Mouse (Mus musculus) intestine, postnatal 0 days (tissue): Measurements from ENCODE around the gene Mrps18b. TPM values are rescaled to one million over a fixed set of nuclear protein-coding genes. Genes with fewer than 3 reads are reported as not detected.
A peak's percentile ranks its signal among the peaks of the same experiment; 100 is the strongest.

Source experiments
- ATAC-seq: fragments of 200-750 bp; cut with Nextera tagmentation; 2 replicates; pipeline ENCODE4 v1.8.0; 2017; ENCODE audit warnings: mild to moderate bottlenecking, moderate TSS enrichment, moderate library complexity
- H3K27ac ChIP-seq: fragments of 300-500 bp; sonication (generic); 2 replicates; pipeline ENCODE4 v1.5.1; 2014; ENCODE audit warnings: mild to moderate bottlenecking, low read depth, low read length, moderate library complexity
- H3K27me3 ChIP-seq: fragments of 300-500 bp; sonication (generic); replicated peaks from 2 replicates; pipeline ENCODE4 v1.6.1; 2014; ENCODE audit warnings: low read length, mixed read lengths; ENCODE audit not compliant: control insufficient read depth, insufficient read depth
- H3K36me3 ChIP-seq: fragments of 300-500 bp; sonication (generic); 2 replicates; pipeline ENCODE4 v1.6.1; 2014; ENCODE audit warnings: mild to moderate bottlenecking, moderate library complexity; ENCODE audit not compliant: control insufficient read depth, insufficient read depth
- H3K4me1 ChIP-seq: fragments of 300-500 bp; sonication (generic); replicated peaks from 2 replicates; pipeline ENCODE4 v1.6.1; 2014; ENCODE audit warnings: antibody characterized with exemption, low read length, mixed read lengths; ENCODE audit not compliant: control insufficient read depth, insufficient read depth
- H3K4me2 ChIP-seq: fragments of 300-500 bp; sonication (generic); replicated peaks from 2 replicates; pipeline ENCODE4 v1.6.1; 2014; ENCODE audit warnings: low read depth, mild to moderate bottlenecking, moderate library complexity
- H3K4me3 ChIP-seq: fragments of 300-500 bp; sonication (generic); 2 replicates; pipeline ENCODE4 v1.5.1; 2014; ENCODE audit warnings: low read depth, low read length
- H3K9ac ChIP-seq: fragments of 300-500 bp; sonication (generic); 2 replicates; pipeline ENCODE4 v1.6.1; 2014; ENCODE audit warnings: mild to moderate bottlenecking, low read depth, low read length
- H3K9me3 ChIP-seq: fragments of 300-500 bp; sonication (generic); 2 replicates; pipeline ENCODE4 v1.6.1; 2016; ENCODE audit warnings: mixed run types; ENCODE audit not compliant: control insufficient read depth
- CTCF ChIP-seq: sonication (generic); IDR thresholded peaks from 2 replicates; pipeline ENCODE4 v1.5.1; 2016; ENCODE audit warnings: low read depth, mild to moderate bottlenecking, control low read depth, antibody characterized with exemption, moderate library complexity
- WGBS: fragments of 180-500 bp; shearing (Covaris S2); extraction: QIAGEN DNeasy Blood & Tissue Kit; methylation state at CpG from one replicate; pipeline ENCODE4 v1.1.7; 2014; 5-methylcytosine and 5-hydroxymethylcytosine counted together
- microRNA counts: library from miRNA; unstranded; fragments of <30 nt; microRNA quantifications from one replicate; lab custom pipeline; 2016
- microRNA-seq: library from miRNA; unstranded; fragments of <30 nt; microRNA quantifications from one replicate; pipeline ENCODE4, GENCODE M21; 2016
- polyA plus RNA-seq: library from polyadenylated mRNA; unstranded; fragments of >200 nt; fragmentation: Nextera tagmentation; extraction: Ambion mirVana; gene quantifications from 2 replicates; pipeline ENCODE4 v1.2.1, GENCODE M21; 2015

The Mrps18b gene
- polyA plus RNA-seq, 1 experiment from 2014 or later: 85.7 TPM

GRCm38 (mm10) chr17:35860831-35861197 lies 55.4 kb downstream of the Mrps18b start:
- no peaks in the 10 kb centered on the region for H3K27me3 ChIP-seq
- peaks cover 9% of the 10 kb centered on the region; the same call in 1 of the 2 replicates for H3K36me3 ChIP-seq
- H3K9ac ChIP-seq: peak overlapping the region; percentile 53
- 6% methylated on average over 12 of the region's 12 CpGs for WGBS
- ATAC-seq: no peak
- H3K4me1 ChIP-seq: no peaks in the 10 kb centered on the region
- peak overlapping the region; percentile 73 for H3K4me3 ChIP-seq
- H3K9me3 ChIP-seq: no peaks in the 10 kb centered on the region
- no peak overlapping the region for H3K27ac ChIP-seq
- H3K4me2 ChIP-seq: peak overlapping the region; percentile 81
- no peak for TF ChIP-seq CTCF

MicroRNAs encoded within 50 kb of the gene (microRNA counts, 519-probe panel; counts per million panel counts)
- not detected for microRNA mmu-miR-1894-3p (lab: Ali Mortazavi, UCI)
- microRNA mmu-miR-1894-5p (lab: Ali Mortazavi, UCI): not detected
- 1,981 counts per million, percentile 13 among the panel's probes with 10 or more counts for microRNA mmu-miR-877 (lab: Ali Mortazavi, UCI)

Small RNA genes within 50 kb of the gene (microRNA-seq; reads per million reads assigned to microRNA genes)
- gene Gm28033 (0.82 reads per million), gene Mir1894 (not detected), gene Mir877 (41.3 reads per million, percentile 36 among the genes with 10 or more reads in this experiment)

Other genes with a start within 250 kb of the Mrps18b start
- 6.0 and 6.3 TPM in 2 replicates for gene Vars2, start 248.8 kb downstream of the Mrps18b start, polyA plus RNA-seq
- 16.9 and 18.1 TPM in 2 replicates for gene Gtf2h4, start 242.7 kb downstream of the Mrps18b start, polyA plus RNA-seq
- gene Ddr1, start 211.8 kb downstream of the Mrps18b start, polyA plus RNA-seq: 27.8 and 30.0 TPM in 2 replicates
- gene Ier3, start 94.7 kb downstream of the Mrps18b start, polyA plus RNA-seq: 34.6 and 36.9 TPM in 2 replicates
- 56.4 and 57.8 TPM in 2 replicates for gene Flot1, start 93.2 kb downstream of the Mrps18b start, polyA plus RNA-seq
- 233 and 240 TPM in 2 replicates for gene Tubb5, start 78.1 kb downstream of the Mrps18b start, polyA plus RNA-seq
- 2.3 and 2.7 TPM in 2 replicates for gene Mdc1, start 74.9 kb downstream of the Mrps18b start, polyA plus RNA-seq
- gene Nrm, start 55.1 kb downstream of the Mrps18b start, polyA plus RNA-seq: 19.8 and 20.6 TPM in 2 replicates
- gene Ppp1r18, start 50.8 kb downstream of the Mrps18b start, polyA plus RNA-seq: 15.2 and 15.6 TPM in 2 replicates
- gene Dhx16, start 36.6 kb downstream of the Mrps18b start, polyA plus RNA-seq: 17.2 and 18.1 TPM in 2 replicates
- 31.5 and 32.3 TPM in 2 replicates for gene 2310061I04Rik, start 19.0 kb downstream of the Mrps18b start, polyA plus RNA-seq
- 11.0 and 11.9 TPM in 2 replicates for gene Atat1, start 6.3 kb downstream of the Mrps18b start, polyA plus RNA-seq
- gene Ppp1r10, start within 50 bp of the Mrps18b start, polyA plus RNA-seq: 13.8 and 14.3 TPM in 2 replicates
- 84.1 and 91.1 TPM in 2 replicates for gene Abcf1, start 53.4 kb upstream of the Mrps18b start, polyA plus RNA-seq
- 29.4 and 33.9 TPM in 2 replicates for gene Gnl1, start 63.5 kb upstream of the Mrps18b start, polyA plus RNA-seq
- gene Prr3, start 63.8 kb upstream of the Mrps18b start, polyA plus RNA-seq: 9.4 and 9.6 TPM in 2 replicates
- gene H2-T24, start 104.2 kb upstream of the Mrps18b start, polyA plus RNA-seq: 1.4 and 1.5 TPM in 2 replicates
- gene H2-T23, start 116.5 kb upstream of the Mrps18b start, polyA plus RNA-seq: 68.3 and 71.7 TPM in 2 replicates
- gene H2-T22, start 126.4 kb upstream of the Mrps18b start, polyA plus RNA-seq: 19.5 and 21.2 TPM in 2 replicates
- gene Gm6034, start 126.6 kb upstream of the Mrps18b start, polyA plus RNA-seq: 2.8 and 3.1 TPM in 2 replicates
- 84.2 and 86.5 TPM in 2 replicates for gene Gm11127, start 142.0 kb upstream of the Mrps18b start, polyA plus RNA-seq
- 0.17 TPM in 1 of 2 replicates, not detected in the other for gene Gm19684, start 205.3 kb upstream of the Mrps18b start, polyA plus RNA-seq
- 0.93 and 1.3 TPM in 2 replicates for gene Gm7030, start 213.0 kb upstream of the Mrps18b start, polyA plus RNA-seq